Mouse (Mus musculus) natural killer cell, adult 2 months (primary cell): ENCODE data around the gene Disc1.

Experiments used
- DNase-seq, 2 experiments: peaks; one replicate each; pipeline ENCODE4 v3.0.0; 2022; ENCODE audit warnings: low spot score in 2 of 2

Disc1 gene

DNA sequence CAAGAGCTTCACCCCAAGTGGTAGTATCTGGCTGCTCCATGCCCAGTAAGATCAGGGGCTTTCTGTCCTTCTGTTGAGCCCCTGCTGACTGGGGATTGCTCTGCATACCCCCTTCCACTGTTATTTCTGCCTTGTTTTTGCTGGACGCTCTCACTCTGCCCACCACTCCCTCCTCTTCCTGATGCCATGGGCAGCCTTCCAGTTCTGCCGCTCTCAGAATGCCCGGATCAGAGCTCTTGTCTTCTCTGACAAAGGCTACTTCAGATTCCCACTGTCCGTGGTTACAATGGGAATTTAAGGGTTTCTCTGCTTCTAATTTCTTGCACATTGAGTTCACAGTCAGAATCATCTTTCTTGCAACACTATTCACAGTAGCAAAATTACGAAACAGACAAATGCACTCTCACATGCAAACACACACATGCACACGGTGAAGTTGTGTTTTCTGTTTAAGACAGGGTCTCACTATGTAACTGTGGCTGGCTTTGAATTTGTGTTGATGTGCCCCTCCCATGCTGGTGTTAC is 214.2 kb downstream of the Disc1 start:
- no peak for DNase-seq

DNA sequence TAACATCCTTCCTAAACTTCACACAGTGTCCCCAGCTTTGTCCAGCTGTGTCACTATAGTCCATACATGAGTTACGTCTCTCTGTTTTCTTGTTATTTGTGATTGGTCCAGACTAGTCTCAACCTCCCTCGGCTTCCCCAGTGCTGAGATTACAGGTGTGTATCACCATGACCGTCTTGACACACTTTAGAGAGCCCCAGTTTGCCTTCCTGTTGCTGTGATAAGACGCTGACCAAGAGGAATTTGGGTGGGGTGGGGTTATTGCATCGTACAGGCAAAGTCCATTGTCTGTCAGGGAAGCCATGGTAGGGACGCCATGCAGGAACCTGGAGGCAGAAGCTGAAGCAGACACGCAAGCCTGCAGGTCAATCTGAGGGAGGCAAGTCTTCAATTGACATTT is 216.3 kb downstream of the Disc1 start:
- DNase-seq: no peak

DNA sequence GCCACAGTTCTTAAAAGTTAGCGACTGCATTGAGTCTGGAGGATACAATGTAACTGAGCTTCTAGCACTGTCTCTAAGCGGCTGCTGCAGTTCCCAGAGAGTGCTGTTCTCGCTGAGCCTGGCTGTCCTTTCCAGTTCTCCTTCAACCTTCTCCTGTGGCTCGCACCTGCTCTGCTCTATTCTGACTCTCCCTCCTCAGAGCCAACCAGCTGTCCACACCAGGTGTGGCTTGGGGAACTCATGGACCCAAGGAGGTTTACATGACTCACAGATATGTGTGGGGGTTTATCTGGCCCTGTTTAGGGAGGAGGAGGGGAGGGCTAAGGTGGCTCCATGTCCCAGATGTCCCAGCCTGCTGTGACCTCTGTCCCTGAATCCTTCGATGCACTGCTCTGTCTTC is 217.4 kb downstream of the Disc1 start:
- DNase-seq: no peak

DNA sequence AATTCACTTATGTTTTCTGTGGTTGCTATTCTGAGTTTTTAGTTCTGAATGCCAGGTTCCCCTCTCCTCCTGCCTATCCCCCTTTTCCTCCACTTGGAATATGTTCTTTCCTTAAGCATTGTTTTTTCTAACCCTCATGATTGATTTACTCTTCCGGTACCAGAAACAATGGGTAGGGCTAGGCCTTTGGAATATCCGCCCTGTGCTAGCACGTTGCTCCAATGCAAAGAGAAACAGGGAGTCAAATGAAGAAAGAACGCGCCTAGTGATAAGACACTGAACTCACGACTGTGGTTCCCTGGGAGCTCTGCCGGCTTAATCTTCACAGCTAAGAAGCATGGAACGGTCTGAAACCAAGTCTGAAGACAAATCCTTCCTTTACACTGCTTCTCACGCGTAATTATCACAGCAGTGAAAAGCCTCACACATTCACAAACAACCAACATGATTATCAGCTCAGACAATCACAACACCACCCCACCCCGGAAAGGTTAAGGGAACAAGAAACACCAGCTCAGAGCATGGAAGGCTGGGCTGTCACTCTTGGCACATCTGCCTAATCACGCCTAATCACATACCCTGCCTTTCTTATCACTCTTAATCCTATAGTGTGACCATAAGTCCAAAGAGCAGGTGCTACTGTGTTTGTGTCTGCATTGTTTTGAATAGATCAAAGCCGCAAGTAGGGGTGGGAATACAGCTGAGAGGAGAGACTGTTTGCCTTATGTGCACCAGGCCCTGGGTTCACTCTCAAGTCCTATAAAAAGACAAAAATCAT is 218.3 kb downstream of the Disc1 start:
- no peak for DNase-seq

DNA sequence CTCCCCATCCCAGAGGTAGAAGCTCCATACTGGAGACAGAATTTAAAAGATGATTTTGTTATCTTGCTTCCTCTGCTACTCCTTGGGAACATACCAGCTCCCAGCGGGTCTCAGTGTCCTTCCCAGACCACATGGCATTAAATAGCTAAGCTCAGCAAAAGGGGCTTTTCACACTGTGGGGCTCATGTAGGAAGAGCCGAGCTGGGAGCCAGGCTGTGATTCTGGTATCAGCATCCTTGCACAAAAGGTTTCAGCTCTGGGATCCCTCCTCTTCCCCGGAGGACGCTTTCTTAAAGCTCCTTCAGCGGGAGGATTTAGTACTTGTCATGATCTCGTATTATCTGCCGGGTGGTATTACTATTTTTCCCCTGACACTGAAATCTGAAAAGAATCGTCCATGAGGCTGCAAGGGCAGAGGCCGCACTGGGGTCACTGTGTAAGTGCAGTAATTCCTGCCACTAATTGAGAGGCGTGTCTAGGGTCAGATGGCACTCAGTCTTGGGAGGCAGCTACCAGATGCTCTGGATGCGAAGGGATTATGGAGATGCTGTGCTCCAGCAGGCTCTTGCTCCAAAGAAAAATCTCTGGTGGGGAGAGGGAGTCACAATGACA is 223.2 kb downstream of the Disc1 start:
- no peak for DNase-seq

DNA sequence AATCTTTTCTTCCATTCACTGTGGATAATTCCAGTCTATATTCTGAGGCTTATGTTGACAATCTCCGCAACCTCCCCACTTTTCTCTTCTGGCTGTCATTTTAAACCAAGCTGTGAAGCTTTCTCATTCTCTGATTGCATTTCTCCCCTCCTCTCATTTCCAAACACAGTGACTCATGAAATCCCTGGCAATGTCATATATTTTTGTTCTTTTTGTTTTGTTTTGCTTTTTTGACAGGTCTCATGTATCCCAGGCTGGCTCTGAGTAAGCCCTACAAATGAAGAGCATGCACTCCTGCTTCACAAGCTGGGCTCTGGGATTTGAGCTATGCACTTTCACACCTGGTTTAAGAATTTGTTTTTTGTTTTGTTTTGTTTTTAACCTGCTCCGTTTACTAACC is 225.2 kb downstream of the Disc1 start:
- DNase-seq: no peak

DNA sequence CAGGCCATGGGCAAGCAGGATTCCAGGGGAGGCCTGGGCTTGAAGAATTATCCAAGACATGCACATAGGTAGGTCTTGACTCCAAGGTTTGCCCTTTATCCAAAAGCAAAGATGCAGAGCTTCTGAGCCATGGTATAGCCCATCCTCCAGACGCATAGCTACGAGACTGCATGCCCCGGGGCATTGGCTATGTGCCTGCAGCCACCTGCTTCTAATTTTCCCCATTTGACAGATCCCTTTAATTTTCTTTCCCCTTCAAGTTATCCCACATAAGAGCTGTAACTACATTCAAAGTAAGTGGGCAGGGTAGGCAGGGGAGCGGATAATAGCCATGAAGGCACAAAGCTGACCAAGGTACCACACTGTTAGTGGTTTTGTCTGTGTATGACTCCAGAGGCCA is 225.9 kb downstream of the Disc1 start:
- DNase-seq: no peak

DNA sequence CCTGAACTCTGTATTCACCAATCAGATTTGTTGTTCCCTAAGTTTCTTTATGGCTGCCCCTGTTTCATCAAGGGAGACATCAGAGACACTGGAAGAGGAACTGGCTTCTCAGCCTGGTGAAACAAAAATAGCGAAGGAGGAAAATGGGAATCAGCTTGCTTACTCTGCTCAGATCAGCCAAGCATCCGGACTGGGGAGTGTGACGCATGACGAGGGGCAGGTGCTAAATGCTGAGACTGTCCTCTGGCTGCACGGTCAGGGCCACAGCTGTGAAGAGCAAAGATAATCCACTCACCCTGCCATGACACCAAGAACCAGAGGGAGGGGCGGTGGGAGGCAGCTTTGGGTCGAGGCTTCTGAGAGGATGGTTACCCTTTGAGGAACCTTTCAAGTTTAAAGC is 228.5 kb downstream of the Disc1 start:
- peak in 1 of 2 experiments; percentile 13 for DNase-seq

DNA sequence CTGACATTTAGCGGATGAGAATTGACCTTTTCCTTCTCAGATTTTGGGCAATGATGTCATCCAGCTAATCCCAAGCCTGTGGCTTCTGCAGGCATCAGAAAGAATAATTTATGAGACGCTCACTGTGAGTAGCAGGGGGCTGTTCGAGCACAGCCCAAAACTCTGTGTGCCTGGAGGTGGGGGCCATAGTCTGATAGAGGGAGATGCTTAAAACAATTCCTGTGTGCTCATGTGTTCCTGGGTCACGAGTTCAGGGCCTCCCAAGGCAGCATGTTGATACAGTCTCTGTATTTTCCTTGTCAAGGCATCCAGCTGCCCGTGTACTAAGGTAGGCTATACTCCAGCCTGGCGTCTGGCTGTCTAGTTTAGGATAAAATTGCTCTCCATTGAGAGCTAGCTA is 229.5 kb downstream of the Disc1 start:
- no peak for DNase-seq

DNA sequence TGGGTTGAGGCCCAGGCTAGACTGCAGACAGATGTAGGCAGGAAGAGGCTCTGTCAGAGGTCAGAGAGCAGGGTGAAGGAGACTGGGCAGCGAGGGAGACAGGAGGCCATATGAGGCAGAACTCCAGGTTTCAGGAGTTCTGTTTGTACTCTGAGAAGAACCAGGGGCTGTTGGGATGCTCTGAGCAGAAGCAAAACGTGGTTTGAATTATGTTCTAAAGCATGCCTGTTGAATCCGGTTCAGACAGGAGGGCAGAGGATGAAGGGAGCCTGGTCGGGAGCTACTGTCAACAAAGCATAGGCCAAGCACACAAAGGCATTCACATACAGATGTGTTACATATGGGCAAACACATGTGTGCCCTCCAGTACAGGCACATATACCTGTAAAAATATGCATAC is 230.9 kb downstream of the Disc1 start:
- no peak for DNase-seq

DNA sequence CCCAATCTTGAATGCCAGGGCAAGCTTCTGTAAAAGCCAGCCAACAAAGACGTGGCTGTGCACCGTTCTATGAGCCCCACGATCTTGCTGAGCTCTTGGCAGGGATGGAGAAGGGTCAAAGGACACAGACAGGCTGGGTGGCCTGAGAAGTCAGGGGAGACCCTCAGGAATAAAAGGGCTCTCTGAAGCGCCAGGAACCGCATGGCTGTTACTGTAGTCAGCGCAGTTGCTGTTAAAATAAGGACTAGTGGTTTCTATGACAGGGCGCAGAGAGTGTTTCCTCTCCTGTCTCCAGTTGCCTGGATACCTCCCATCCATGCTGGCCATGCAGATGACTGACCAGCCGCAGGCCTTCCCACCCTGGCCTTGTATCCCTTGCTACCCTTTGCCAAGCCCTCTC is 231.4 kb downstream of the Disc1 start:
- DNase-seq: no peak

DNA sequence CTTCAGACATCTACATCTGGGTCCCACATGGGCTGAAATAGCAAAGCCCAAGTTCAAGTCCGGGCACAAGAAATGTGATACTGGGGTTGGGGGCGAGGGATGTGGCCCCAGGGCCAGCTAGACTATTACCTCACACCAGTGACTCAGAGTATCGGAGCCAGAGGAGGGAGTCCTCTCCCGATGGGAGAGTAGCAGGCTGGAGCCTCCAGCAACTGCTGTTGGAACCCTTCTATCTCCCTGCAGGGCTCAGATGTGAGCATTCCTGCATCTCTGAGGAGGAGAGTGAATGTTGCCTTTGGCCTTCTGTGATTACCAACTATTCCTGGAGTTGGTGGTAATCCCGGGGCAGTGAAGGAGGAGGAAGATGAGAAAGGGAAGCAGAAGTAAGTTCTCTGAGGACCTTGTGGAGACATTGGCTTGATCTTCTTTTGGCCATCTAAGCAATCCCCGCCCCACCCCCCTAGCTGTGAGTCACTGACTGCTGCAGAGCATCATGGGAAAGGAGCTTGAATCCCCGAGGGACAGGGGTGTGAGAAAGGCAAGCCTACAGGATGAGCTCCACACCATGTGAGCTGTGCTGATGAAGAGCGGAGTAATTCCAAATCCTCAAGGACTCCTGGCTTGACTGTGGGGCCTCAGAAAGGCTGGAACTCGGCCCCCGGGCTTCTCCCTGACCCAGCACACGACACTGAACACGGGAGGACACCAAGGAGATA is 232.1 kb downstream of the Disc1 start:
- peak in 1 of 2 experiments; percentile 23 for DNase-seq

DNA sequence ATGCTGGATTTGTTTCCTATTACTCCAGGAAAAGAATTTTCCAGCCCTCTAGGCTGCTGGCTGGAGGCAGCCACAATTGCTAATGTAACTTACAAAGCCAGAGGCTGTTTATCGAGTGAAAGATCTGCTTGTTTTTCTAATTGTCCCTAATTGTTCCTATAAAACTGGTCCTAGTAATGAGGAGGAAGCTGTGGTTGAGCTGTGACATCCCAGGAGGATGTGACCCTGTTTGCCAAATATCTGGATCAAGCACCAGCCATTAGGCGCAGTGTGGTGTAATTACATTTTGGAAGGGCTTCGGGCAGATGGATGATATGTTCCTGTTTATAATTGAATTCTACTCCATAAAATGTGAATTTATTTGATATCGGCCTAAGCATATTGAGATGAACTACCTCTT is 233.3 kb downstream of the Disc1 start:
- no peak for DNase-seq

DNA sequence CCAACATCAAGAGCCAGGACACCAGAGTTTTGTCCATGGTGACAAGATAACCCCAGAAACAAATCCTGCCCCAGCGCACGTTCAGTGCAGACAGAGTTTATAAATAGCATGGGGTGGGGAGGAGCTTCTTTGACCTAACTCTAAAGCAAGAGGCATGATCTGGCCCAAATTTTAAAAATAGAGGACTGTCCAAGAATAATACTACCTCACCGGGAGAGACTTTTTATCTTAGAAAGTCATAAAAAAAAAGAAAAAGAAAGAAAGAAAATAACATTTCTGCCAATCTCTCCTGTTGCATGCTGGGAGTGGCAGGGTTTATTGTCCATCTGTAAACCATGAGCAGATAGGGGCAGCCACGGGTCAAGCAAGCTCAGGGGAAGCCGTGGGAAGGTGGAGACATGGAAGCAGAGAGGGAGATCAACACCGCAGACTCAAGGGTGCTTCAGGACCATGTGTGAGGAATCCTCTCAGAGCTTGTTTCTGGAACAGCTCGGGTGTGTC is 233.9 kb downstream of the Disc1 start:
- DNase-seq: no peak

DNA sequence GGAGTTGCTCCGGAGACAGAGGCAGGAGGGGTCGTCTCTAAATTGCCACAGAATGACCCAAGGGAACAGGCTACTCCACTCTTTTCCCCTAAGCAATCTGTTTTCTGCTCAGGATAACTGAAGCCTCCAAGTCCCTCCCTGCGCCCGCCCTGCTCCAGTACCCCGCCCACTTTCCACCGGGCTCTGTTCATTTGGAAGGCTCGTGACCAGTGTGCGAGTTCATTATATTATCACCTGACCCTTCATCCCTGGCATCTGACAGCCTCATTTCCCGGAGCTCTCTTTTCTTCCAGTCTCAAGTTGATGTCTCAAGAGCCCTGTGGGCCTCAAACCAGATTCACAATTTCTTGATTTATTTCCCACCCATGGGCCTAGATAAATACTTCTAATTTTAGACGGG is 237.5 kb downstream of the Disc1 start:
- DNase-seq: no peak

DNA sequence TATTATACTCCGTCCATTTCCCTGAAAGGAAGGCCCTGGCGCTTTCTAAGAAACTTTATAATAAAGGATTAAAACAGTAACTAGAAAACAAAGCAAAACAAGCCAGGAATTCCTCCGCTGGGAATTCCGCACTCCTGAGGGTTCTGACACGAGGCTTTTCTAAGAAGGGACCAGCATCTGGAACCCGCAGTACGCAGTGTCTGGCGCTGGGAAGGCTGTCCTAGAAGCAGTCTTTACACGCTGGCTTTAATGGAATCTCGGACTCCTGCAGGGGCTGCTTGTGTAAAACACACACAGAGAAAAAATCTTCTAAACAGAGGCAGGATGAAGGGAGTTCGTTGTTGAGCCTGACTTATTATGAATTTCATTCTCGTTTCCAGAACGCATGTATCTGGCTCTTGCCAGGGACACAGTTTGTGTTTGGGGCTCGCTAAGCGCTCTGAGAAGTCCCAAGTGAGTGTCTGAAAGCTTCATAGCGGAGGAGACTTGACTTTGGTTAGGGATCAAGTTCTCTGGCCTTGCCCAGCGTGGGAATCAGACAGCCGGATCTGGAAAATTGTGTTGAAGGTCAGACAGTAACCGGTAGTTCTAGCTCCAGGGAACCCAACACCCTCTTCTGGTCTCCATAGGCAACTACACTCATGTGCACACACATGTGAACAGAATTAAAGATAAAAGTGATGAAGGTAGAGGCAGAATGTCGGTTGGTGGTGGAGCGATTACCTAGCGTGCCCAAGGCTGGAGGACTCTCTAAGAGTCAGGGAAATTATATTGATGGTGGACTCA is 238.1 kb downstream of the Disc1 start:
- no peak for DNase-seq

DNA sequence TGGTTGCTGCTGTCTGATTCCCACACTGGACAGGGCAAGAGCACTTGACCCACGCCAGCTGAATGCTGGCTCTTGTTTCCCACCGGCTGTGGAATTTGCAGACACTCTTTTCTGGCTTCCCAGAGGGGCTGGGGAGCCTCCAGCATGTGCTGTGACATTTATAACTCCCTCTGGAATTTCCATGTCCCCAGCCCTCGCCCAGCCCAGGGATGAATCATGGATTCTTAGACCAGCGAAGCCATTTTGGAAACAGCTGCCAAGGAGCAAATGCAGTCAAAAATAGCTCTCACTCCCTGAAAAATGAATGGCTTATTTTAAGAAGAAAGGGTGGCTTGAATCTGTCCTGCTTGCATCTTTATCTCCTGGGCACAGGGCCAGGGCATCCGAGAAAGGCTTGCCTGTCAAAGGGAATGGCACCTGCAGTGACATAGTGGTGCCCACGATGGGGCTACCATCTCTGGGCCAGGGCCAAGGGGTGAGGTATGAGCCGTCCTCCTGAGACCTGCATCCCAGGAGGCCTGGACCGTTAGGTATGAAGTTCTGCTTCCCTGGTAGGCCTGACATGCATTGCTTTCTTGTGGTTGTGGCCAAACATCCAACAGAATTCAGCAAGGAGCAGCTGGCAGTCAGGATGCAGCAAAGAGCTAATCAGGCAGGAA is 239.1 kb downstream of the Disc1 start:
- DNase-seq: no peak

DNA sequence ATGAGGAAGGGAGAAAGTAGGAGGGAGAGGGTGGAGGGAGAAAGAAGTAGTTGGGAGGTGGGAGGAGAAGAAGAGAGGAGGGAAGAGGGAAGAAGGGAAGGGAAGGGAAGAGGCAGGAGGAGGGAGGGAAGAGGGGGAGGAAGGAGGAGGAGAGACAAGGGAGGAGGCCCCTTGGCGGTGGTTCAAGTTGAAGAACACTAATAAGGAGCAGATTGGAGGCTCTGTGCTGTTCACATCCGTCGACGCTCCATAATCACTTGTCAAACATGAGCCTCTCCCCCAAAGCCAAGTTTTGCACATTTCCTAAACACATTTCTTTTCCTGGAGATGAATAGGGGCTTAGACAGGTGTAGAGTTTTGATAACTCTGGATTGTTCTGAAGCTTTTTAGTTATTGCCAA is 245.3 kb downstream of the Disc1 start:
- DNase-seq: no peak

DNA sequence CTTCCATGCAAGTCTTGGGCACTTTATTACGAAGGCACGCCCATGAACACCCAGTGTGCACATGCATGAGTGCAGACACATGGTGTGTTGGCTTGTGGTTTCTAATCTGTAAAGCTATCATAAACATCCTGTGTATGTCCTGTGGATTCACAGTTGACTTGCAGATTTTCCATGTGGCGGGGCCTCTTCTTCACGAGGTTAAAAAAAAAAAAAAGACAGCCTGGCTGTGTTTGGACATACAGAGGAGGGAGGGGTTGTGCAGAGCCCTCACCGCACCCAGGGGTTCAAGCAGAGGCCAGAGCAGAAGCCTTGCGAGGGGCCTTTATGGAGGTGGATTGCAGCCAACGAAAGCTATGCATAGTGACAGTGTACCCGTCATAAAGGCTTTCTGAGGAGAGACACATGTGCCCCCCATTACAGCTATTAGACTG is 248.0 kb downstream of the Disc1 start:
- DNase-seq: no peak

DNA sequence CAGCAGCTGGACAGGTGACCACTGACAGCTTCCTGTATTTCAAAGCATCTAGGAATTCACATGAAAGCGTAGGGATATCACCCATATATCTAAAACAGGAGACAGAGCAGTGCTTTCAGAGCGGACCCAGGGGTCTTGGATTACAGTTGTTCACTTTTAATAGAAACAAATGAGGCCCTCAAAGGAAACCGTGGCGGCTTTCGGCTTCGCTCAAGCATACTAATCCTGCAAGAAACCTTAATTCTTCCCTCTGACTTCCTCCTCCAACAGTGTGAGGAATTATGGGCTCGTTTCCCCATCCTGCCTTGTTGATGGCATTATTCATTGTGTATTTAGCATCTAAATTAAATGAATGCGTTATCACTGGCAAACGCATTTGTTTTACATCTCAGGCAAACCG is 252.7 kb downstream of the Disc1 start:
- no peak for DNase-seq

DNA sequence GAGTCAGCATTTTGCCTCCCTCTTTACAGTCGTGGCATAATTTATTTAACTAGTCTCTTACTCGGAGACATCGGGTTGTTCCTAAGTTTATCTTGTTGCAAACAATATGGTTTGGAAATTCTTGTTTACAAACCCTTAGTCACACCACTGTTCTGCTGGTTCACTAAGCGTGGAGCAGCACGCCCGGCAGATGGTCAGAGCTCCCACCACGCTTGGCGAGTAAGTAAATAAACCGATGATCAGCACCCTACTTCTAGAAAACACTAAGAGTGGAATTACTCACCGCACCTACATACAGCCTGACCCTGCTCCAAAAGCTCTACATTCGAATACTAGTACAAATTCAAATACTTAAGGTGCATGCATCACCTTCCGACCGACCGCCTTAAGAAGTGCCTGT is 256.0 kb downstream of the Disc1 start:
- DNase-seq: no peak
